Mouse (Mus musculus) brain, embryonic 14.5 days (tissue): ENCODE results near the gene Plcb1.

Experiments used
- CTCF ChIP-seq: fragments of 200-500 bp; IDR thresholded peaks from 2 replicates; pipeline ENCODE4 v1.5.1; 2012; ENCODE audit warnings: inconsistent platforms, mild to moderate bottlenecking, moderate library complexity, borderline replicate concordance; ENCODE audit not compliant: insufficient read depth, insufficient read length; ENCODE audit errors: extremely low read depth
- POLR2A ChIP-seq: fragments of 200-500 bp; IDR thresholded peaks from 2 replicates; pipeline ENCODE4 v1.6.1; 2012; ENCODE audit warnings: mild to moderate bottlenecking, inconsistent platforms, borderline replicate concordance; ENCODE audit not compliant: poor library complexity, insufficient read depth, insufficient read length, severe bottlenecking; ENCODE audit errors: extremely low read depth

DNA sequence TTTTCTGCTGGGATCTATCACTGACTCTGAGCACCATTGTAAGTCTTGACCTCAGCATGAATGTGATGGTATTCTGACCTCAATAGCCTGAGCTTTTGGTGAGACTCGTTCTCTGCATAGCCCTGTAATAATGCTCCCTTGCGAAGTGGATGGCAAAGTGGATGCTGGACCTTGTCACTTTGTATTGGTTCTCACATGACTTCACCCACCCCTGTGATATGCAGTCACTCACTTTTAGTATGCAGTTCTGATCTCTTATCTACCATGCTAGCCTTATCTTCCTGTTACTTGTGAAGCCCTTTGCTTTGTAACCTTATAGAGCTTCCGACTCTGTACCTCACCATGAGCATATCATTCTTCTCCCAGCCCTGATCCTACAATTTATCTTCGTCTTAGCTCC lies 57.0 kb downstream of the Plcb1 start:
- no peak for TF ChIP-seq CTCF
- TF ChIP-seq POLR2A = no peak
